Mouse (Mus musculus) liver, adult 2 months (tissue): Measurements from ENCODE around the gene Spats2l.

Source experiments
- CTCF ChIP-seq: fragments of 200-500 bp; IDR thresholded peaks from 2 replicates; pipeline ENCODE4 v1.5.1; 2011; ENCODE audit warnings: low read depth, low read length, control low read depth
- POLR2A ChIP-seq: fragments of 200-500 bp; IDR thresholded peaks from 2 replicates; pipeline ENCODE4 v1.6.1; 2011; ENCODE audit warnings: low read length, control low read depth; ENCODE audit not compliant: insufficient read depth; ENCODE audit errors: extremely low read depth

DNA sequence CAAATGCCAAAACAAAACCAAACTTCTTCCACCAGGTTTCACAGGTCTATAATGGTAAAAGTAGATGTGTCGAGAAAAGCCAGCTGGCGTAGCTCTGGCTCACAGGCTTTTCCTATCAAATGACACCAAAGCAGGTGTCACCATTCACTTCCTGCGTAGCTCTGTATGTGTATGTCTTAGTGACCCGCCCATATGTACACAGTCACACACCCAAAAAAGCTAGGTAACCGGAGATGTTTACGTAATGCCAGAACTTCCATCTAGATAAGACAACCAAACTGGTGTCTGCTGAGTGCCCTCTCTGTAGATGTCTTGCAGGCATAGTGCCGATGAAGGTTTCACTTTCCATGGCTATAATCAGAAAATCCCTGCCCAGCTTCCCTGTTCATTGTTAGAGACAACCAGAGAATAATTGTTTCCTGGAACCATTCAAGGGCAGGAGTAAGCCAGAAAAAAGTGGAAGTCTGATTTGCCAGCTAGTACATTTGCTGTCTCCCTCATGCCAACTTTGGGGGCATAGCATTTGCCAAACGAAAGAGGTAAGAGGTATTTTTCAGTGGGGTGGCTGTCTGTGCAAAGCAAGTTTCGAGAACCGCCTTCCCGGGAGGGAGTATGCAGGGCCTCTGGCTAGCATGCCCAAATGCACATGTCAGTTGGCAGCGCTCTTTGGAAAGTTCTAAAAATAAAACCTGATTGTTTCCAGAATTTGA is 78.8 kb downstream of the Spats2l start:
- TF ChIP-seq CTCF, result no peak
- TF ChIP-seq POLR2A, result no peak
